Mouse (Mus musculus) adrenal gland, adult 8-10 months (tissue): ENCODE results near the gene Tarbp2. TPM values are rescaled to one million over a fixed set of nuclear protein-coding genes. Genes with fewer than 3 reads are reported as not detected.

Experiments used
- total RNA-seq, 4 experiments: library from RNA; stranded (reverse); gene quantifications; 2 replicates each; pipeline ENCODE4 v1.2.4; 2022

Gene Tarbp2
- total RNA-seq, 4 experiments from 2014 or later: 31.9 to 50.7 (median 41.9) TPM

Other genes starting within 250 kb of the Tarbp2 start
- under 1 TPM in 2 of 4 experiments, not detected in 2; 0.24 to 0.31 TPM for gene Gm9918, start 247.6 kb upstream of the Tarbp2 start, total RNA-seq
- 10 to 100 TPM; 37.1 to 45.4 (median 39.5) TPM for gene Mfsd5, start 238.7 kb upstream of the Tarbp2 start, total RNA-seq
- 1 to 10 TPM; 1.4 to 5.3 (median 2.3) TPM for gene Espl1, start 221.9 kb upstream of the Tarbp2 start, total RNA-seq
- 100 to 1,000 TPM; 440 to 517 (median 466) TPM for gene Pfdn5, start 192.1 kb upstream of the Tarbp2 start, total RNA-seq
- 10 to 100 TPM; 65.4 to 96.8 (median 89.3) TPM for gene Myg1, start 186.5 kb upstream of the Tarbp2 start, total RNA-seq
- 10 to 100 TPM; 15.6 to 31.6 (median 21.4) TPM for gene Aaas, start 167.4 kb upstream of the Tarbp2 start, total RNA-seq
- gene Sp7, start 151.0 kb upstream of the Tarbp2 start, total RNA-seq: under 1 TPM; 0.17 to 0.48 (median 0.33) TPM
- gene Sp1, start 112.0 kb upstream of the Tarbp2 start, total RNA-seq: 10 to 100 TPM; 75.8 to 97.0 (median 91.9) TPM
- 1 to 10 TPM; 1.1 to 1.9 (median 1.6) TPM for gene Amhr2, start 72.8 kb upstream of the Tarbp2 start, total RNA-seq
- gene Prr13, start 59.2 kb upstream of the Tarbp2 start, total RNA-seq: 100 to 1,000 TPM in 2 of 4 experiments, 10 to 100 TPM in 2; 71.8 to 170 (median 96.4) TPM
- gene Pcbp2, start 47.7 kb upstream of the Tarbp2 start, total RNA-seq: 100 to 1,000 TPM; 594 to 678 (median 630) TPM
- gene Gm10337, start 14.5 kb upstream of the Tarbp2 start, total RNA-seq: 1 to 10 TPM in 3 of 4 experiments, not detected in 1; 3.5 to 9.2 (median 8.3) TPM
- gene Map3k12, start 1.1 kb upstream of the Tarbp2 start, total RNA-seq: 10 to 100 TPM in 3 of 4 experiments, 1 to 10 TPM in 1; 9.5 to 27.1 (median 18.0) TPM
- gene Npff, start 6.8 kb downstream of the Tarbp2 start, total RNA-seq: 10 to 100 TPM in 1 of 4 experiments, 1 to 10 TPM in 3; 1.0 to 13.3 (median 5.6) TPM
- 1 to 10 TPM in 2 of 4 experiments, not detected in 2; 2.0 to 2.1 TPM for gene Gm28047, start 106.9 kb downstream of the Tarbp2 start, total RNA-seq
- 100 to 1,000 TPM in 1 of 4 experiments, 10 to 100 TPM in 3; 55.5 to 104 (median 76.0) TPM for gene Atf7, start 107.3 kb downstream of the Tarbp2 start, total RNA-seq
- 10 to 100 TPM in 2 of 4 experiments, 1 to 10 TPM in 2; 6.2 to 23.7 (median 10.8) TPM for gene Atp5g2, start 154.2 kb downstream of the Tarbp2 start, total RNA-seq
- 100 to 1,000 TPM; 119 to 225 (median 182) TPM for gene Calcoco1, start 204.0 kb downstream of the Tarbp2 start, total RNA-seq